Mouse (Mus musculus): ENCODE results near the gene 1700113H08Rik.

The 1700113H08Rik gene

DNA sequence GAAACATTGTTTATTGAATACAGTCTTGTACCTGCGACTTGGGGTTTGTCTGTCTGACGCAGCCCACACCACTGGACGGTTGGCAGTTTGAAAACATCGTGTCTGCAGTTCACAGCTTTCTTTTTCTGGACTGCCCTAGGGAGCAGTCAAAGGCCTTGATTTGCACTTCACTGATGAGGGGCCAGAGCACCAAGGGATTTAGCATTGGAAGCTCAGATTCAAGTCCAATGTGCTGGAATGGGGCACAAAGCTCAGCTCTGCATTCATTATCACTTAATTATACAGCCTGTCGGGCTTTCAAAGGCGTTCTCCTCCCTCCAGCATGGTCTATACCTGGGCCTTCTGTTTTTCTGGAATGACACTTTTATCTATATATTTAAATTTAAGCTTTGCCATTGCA is 11.4 kb upstream of the 1700113H08Rik start:
- no peak for TF ChIP-seq GATA4 (IDR thresholded peaks at IDR 0.05; ENCODE audit: insufficient replicate concordance, low read length)

DNA sequence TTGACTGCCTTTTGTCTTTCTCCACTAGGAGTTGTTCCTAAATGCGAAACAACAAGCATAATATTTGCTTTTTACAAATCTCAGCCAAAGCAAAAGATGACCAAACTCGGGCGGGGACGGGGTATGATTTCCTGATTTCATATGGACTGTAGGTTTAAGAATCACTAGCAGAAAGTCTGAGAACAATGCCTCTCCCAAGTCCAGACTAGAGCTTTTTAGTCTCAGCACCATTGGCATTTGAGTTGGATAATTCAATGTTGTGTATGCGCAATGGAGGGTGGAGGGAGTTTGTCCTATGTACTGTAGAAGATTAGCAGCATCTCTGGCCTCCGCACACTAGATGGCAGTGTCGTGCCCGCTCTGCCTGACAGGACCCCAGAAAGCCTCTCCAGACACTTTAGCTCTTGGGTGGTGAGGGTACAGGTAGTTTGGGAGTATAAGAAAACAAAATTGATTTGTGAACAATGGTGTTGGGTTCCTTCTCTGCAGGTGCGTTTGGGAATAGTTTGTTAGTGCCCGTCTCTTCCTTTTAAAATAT is 10.8 kb upstream of the 1700113H08Rik start:
- no peak for TF ChIP-seq GATA4 (IDR thresholded peaks at IDR 0.05; ENCODE audit: insufficient replicate concordance, low read length)

DNA sequence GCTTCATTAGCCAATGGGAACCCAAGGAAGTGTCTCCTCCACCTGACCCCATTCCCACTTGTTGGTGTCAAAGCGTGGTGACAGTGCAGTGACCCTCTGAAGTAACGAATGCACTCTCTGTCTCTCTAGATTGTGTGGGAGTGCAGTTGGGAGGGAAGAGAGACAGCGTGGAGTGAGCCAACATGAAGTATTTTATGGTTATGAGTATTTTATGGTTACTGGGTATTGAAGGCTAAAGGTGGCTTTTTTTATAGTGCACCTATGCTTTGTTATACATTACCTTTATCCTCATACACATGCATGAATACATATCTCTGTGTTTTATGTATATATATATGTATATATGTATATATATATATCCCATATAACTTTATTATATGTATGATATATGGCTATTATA is 8.7 kb upstream of the 1700113H08Rik start:
- no peak for TF ChIP-seq GATA4 (IDR thresholded peaks at IDR 0.05; ENCODE audit: insufficient replicate concordance, low read length)

DNA sequence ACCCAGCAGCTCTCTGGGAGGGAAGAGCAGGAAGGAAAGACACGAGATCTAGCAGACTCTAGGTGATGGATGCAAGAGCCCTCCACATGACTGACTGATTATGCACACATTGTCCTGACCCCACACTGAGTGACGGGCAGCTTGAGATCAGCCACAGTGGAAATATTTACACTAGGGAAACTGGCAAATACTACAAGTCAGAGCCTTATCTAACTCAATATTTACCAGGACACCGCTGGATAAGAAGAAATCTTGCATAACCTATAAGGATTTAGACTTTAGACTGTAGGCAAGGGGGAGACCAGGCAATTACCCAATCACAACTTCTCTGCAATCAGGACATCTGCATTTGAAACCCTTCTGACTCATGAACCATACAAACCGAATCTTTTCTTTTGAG is 6.1 kb upstream of the 1700113H08Rik start:
- peak; percentile 91 for TF ChIP-seq GATA4 (IDR thresholded peaks at IDR 0.05; ENCODE audit: insufficient replicate concordance, low read length)

DNA sequence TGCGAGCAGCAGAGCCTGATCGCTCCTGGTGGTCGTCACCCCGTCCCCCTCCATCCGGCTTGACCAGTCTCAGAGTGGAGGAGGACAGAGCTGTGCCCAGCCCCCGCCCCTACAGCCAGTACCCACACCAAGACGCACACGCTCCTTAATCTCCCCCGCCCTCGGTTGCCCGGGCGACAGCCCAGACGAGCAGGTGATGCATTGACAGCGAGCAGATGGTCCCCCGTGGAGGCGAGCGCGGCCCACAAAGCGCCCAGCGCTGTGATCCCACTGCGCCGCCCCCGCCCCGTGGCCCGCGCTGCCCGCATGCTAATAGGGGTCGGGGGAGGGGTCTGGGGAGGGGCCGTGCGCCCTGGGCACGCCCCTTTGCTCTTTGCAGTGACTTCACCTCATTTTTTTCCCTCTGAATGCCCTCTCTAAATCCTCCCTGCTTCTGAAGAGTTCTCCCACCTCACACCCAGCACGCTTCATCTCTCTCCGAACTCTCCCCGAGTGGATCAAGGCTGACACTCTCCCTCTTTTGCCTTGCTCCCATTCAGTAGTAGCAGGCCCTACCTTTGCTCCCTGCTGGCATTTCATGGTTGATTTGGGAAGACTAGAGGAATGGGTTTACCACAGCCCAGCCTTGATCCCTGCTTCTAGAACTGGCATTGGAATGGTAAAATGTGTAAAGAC is 543 bp downstream of the 1700113H08Rik start:
- TF ChIP-seq GATA4 (IDR thresholded peaks at IDR 0.05; ENCODE audit: insufficient replicate concordance, low read length) = no peak

DNA sequence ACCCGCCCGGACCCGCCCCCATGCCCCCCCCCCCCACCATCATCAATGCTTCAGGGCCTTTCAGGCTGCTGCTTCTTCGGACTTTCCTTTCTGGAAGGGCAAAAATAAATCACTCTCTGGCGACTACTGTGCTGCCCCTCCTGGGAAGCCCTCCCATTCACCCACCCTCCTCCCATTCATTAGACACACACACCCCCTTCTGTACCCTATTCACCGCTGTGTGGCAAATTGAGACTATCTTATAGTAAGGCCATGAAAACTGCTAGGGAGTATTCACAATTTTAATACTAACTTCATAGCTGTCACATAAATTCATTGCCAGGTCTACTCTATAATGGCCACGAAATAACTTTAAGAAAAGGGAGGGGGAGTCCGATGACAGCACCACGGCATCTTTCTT is 1.1 kb downstream of the 1700113H08Rik start:
- no peak for TF ChIP-seq GATA4 (IDR thresholded peaks at IDR 0.05; ENCODE audit: insufficient replicate concordance, low read length)

DNA sequence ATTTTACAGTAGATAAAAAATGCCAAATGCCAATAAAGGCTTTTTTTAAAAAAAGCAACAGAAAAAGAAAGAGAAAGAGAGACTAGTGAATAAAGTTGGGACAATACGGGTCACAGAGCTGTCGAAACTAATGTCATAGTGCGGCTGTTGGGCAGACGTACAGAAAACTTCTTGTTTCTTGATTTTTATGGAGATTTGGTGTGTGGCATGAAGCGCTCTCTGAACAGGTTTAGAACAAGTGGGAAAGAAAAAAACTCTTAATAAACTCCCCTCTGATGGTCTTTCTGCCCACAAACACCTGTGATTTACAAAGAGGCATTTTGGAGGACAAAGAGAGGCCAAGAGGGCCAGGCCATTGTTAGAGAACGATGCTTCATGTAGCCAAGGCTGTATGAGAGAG is 1.6 kb downstream of the 1700113H08Rik start:
- TF ChIP-seq GATA4 (IDR thresholded peaks at IDR 0.05; ENCODE audit: insufficient replicate concordance, low read length) = no peak

DNA sequence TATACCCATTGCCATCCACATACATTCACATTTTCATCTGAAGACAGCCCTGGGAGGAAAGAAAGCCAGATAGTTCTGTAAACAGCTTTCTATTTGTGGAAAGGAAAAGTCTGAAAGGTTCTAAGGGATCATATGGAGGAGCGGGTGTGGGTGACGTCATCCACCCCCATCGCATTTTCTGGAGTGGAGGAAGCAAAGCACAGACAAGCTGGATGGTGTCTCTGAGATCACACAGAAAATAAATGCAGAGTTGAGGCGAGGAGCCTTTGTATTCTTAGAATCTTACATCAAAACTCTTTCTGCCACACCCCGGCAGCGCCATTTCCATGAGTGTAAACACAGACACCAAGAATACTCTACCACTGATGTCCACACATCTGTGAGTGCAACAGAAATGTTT is 26.4 kb downstream of the 1700113H08Rik start:
- no peak for TF ChIP-seq GATA4 (IDR thresholded peaks at IDR 0.05; ENCODE audit: insufficient replicate concordance, low read length)

DNA sequence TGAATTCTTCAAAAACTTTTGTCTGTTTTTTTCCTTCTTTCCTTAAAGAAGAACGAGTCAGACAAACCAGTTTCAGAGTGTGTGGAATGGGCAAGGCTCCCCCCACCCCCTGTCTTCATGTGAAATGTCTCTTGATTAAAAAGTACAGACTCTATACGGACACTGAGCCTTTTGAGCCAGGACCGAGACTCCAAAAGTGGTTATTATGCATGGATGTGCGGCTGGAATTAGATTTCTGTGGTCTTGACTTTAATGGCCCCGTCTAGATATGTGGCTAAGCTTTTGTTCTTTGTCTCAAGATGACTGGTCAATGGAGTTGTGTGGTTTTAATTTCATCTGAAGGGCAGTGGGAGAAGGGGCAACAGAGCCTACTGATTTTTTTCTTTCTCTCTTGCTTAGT is 29.8 kb downstream of the 1700113H08Rik start:
- TF ChIP-seq GATA4 (IDR thresholded peaks at IDR 0.05; ENCODE audit: insufficient replicate concordance, low read length) = no peak

DNA sequence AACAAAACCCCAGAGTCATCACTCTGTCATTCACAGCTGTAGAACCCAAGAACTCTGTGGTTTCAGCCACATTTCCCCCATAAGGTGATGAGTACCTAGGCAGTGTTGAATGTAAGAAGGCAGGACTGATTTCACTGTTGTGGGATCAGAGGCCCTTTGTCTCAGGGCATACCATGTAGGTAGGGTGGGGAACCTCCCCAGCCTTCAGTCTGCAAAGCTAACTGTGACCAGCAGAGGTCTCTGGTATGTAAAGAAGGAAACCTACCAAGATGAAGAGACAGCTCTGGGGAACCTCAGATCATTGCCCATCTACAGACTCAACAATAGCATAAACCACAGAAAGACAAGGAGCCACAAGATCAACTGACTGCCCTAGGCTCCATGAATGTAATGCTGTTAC is 36.4 kb downstream of the 1700113H08Rik start:
- no peak for TF ChIP-seq GATA4 (IDR thresholded peaks at IDR 0.05; ENCODE audit: insufficient replicate concordance, low read length)

DNA sequence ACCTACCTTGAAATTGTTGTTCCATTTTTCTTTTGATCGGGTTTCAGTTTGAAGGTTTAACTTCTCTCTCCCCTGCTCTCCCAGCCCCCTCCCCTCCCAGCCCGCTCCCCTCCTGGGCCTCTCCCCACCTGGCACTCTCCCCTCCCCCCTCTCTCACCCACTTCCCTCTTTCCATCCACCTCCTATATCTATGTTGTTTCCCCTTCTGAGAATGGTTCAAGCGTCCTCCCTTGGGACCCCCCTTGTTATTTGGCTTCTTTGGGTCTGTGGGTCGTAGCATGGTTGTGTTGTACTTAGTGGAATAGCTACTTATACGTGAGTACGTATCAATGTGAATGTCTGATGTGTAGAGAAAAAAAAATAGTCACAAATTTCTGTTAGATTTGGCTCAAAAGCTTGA is 40.9 kb downstream of the 1700113H08Rik start:
- no peak for TF ChIP-seq GATA4 (IDR thresholded peaks at IDR 0.05; ENCODE audit: insufficient replicate concordance, low read length)

DNA sequence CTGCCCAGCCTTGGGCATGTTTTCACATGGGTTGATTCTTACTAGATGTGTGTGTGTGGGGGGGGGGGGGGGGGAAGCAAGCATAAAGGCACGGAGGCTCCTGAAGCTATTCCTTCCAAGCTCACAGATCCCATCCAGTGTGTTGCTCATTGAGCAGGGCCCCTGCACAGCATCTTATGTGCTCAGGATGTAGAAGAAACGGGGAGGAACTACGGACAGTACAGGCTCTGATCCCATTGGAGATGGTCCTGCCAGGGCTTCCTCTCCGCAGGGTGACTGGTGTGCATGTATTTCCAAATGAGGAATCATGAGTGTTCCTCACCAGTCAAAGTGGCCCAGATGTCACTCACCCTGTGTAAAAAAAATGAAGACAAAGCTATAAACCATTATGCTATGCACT is 42.8 kb downstream of the 1700113H08Rik start:
- no peak for TF ChIP-seq GATA4 (IDR thresholded peaks at IDR 0.05; ENCODE audit: insufficient replicate concordance, low read length)

DNA sequence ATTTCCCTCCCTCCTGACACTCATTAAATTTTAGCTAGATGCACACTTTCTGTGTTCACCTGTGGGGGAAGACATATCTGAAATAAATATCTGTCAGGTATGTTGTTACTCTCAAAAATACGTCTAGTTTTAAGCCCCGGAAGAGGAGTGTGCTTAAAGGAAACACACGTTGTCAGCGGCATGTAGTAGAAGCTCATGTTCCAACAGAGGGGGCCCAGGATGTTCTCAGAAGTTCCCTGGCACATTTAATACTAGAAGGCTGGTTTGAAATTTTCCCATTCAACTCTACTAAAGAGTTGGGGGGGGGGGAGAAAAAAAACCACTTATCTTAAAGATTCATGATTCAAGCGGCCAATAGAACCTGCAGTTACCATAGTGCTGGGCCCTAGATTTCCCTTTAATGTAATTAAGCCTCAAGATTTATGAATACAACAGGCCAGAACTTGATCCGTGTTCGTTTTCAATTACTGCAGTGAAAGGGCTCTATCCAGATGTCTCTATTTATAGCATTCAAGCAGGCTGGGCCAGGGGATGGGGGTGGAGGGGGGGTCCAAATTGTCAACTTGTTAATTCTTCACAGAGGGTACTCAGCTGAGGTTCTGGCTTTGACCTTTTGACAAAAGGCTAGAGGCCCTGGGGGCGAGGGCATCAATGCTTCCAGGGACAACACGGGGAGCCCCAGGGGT is 43.6 kb downstream of the 1700113H08Rik start:
- no peak for TF ChIP-seq GATA4 (IDR thresholded peaks at IDR 0.05; ENCODE audit: insufficient replicate concordance, low read length)

DNA sequence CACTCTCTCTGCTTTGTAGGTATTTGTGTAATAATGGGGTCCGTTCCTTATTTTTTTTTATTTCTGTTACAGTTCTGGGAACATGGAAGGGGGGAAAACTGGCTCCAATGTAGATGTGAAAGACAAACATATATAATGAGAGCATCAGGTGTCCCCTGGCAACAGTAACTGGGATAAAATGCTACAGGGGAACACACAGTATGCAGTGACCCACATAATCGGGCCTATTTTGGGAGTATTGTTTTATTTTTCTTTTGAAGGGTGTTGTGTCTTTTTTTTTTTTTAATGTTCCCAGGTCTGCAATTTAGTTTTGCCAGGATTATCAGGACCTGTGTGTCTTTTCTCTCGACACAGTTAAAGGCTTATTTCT is 44.1 kb downstream of the 1700113H08Rik start:
- no peak for TF ChIP-seq GATA4 (IDR thresholded peaks at IDR 0.05; ENCODE audit: insufficient replicate concordance, low read length)

DNA sequence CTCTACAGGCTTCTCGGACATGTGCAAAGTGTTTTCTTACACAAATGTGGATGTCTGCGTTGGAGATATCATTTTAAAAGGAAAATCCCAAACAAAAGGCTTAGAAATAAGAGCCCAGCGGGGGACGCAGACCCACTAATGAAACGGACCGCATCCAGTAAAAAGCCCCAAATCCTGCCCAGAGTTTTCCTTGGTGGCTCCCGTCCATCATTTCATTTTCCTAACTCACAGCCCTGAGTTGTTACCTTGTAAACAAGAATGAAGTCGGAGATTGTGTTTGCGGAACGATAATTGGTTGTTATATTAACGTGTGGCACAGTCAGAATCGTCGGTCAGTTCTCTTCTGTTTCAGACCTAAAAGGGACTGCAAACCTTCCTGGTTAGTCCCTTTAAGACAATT is 44.6 kb downstream of the 1700113H08Rik start:
- no peak for TF ChIP-seq GATA4 (IDR thresholded peaks at IDR 0.05; ENCODE audit: insufficient replicate concordance, low read length)

DNA sequence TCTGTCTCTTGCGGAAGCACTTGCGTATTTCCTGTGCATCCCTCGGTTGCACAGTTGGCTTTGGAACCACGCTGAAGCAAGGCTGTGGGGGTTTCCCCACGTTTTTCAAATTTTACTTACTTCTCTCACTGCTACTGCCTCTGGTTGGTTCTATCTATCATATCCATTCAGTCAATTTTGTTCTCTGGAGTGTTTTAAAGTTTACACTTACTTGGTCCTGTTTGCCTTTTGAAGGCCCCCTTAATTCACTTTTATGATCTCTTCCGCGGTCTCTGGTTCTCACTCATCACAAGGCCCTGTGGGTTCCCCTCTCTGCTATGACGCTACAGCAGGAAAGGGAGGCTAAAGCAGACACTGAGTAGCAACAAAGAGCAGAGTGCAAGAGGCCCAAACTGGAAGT is 45.4 kb downstream of the 1700113H08Rik start:
- no peak for TF ChIP-seq GATA4 (IDR thresholded peaks at IDR 0.05; ENCODE audit: insufficient replicate concordance, low read length)
